Mouse (Mus musculus): Measurements from ENCODE around the gene Syngr2.

DNA sequence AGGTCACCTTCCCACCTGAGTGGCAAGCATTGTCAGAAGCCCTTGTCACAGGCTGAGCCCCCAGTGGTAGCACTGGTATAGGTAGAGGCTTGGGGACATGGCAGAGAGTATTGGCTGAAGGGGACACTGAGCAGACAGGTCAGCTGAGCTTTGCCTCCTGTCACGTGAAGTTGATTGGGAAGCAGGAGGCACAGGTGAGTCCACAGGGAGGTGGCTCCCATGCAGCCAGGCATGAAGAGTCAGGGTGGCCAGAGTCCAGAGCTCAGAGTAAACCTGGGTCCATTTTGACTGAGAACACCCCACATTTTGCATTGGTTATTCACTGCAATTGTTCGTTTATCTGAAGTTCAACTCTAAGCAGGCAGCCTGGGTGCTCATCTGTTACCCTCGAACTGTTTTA, 43.4 kb downstream of the Syngr2 start:
- TF ChIP-seq POLR2A (IDR thresholded peaks at IDR 0.05; ENCODE audit: borderline replicate concordance, extremely low read depth, insufficient read depth, insufficient read length, poor library complexity, severe bottlenecking) (no peak), CTCF (IDR thresholded peaks at IDR 0.05; ENCODE audit: borderline replicate concordance, extremely low read depth, insufficient read depth, insufficient read length) (no peak)

Measured in brain, embryonic 14.5 days (tissue).